In genomic region chr2:169108037-169108436, GRCm38 (mm10) we compare ENCODE assay signal across 9 mouse cellular contexts.
DNase-seq lines count a peak whose midpoint lies in the region; ATAC-seq and TF ChIP-seq lines count a peak whose summit lies in the region.
"Had no signal": no experiment of that assay in that cellular context is flagged by ENCODE, and none has a peak within 500 bp of the region (broad histone marks: within the 10 kb centered on the region; RNA-seq: fewer than 3 reads in every experiment).

No protein-coding gene starts in this region.

- TF ChIP-seq CTCF in hindbrain, postnatal 0 days (IDR thresholded peaks at IDR 0.05; ENCODE audit: low read depth): peak; percentile 81
- TF ChIP-seq CTCF in ES-Bruce4 (IDR thresholded peaks at IDR 0.05; ENCODE audit: low read depth, low read length) (peak; percentile 96), Patski (IDR thresholded peaks at IDR 0.05) (peak; percentile 49)
- TF ChIP-seq CTCF in embryonic fibroblast, embryonic 13.5 days (IDR thresholded peaks at IDR 0.05; ENCODE audit: borderline replicate concordance, insufficient read depth, low read length): peak; percentile 69; the same call in 1 of the 2 replicates
- TF ChIP-seq CTCF in testis, adult 2 months (IDR thresholded peaks at IDR 0.05; ENCODE audit: control insufficient read depth, insufficient read depth, insufficient replicate concordance, low read depth, low read length): peak; percentile 96

- WGBS in hindbrain, postnatal 0 days: 46% methylated on average over 10 of the region's 10 CpGs
- 49% methylated on average over 10 of the region's 10 CpGs for WGBS in hindbrain, embryonic 16.5 days
- WGBS in limb, embryonic 11.5 days: 39% methylated on average over 10 of the region's 10 CpGs

- ATAC-seq in hindbrain, postnatal 0 days: no peak
- ATAC-seq in hindbrain, embryonic 16.5 days: no peak
- ATAC-seq in Patski: no peak
- no peak for ATAC-seq in limb, embryonic 11.5 days (ENCODE audit: insufficient number of reproducible peaks, low FRiP score, low TSS enrichment, low read depth)

- in situ Hi-C loops in Patski (cut with MboI; ENCODE audit: low pct_unique_long_range_greater_than_20kb): no loop called here

- no peak overlapping the region for H3K9ac ChIP-seq in hindbrain, postnatal 0 days (replicated peaks; ENCODE audit: low read length)
- H3K9ac ChIP-seq in hindbrain, embryonic 16.5 days (ENCODE audit: low read depth, low read length): no peak overlapping the region
- H3K9ac ChIP-seq in ES-Bruce4 (ENCODE audit: low read depth, poor library complexity, severe bottlenecking): no peak overlapping the region
- no peak overlapping the region for H3K9ac ChIP-seq in limb, embryonic 11.5 days (ENCODE audit: low read length)
- H3K9ac ChIP-seq: neural tube, embryonic 12.5 days had no signal

- H3K4me3 ChIP-seq in hindbrain, postnatal 0 days (ENCODE audit: low read length): no peak overlapping the region
- H3K4me3 ChIP-seq in hindbrain, embryonic 16.5 days (ENCODE audit: low read length): no peak overlapping the region
- H3K4me3 ChIP-seq in ES-Bruce4 (ENCODE audit: low read depth, low read length): no peak overlapping the region
- no peak overlapping the region for H3K4me3 ChIP-seq in embryonic fibroblast, embryonic 13.5 days (ENCODE audit: insufficient read depth, low read length)
- no peak overlapping the region for H3K4me3 ChIP-seq in limb, embryonic 11.5 days (ENCODE audit: low read depth, low read length)
- H3K4me3 ChIP-seq in testis, adult 2 months (ENCODE audit: control insufficient read depth, low read depth, low read length): no peak overlapping the region
- H3K4me3 ChIP-seq: neural tube, embryonic 12.5 days had no signal

- no peak overlapping the region for H3K4me2 ChIP-seq in hindbrain, postnatal 0 days (ENCODE audit: low read depth, low read length)
- no peak overlapping the region for H3K4me2 ChIP-seq in hindbrain, embryonic 16.5 days (ENCODE audit: low read length)
- no peak overlapping the region for H3K4me2 ChIP-seq in limb, embryonic 11.5 days (ENCODE audit: low read depth, severe bottlenecking)
- H3K4me2 ChIP-seq: neural tube, embryonic 12.5 days had no signal

- H3K27ac ChIP-seq in hindbrain, postnatal 0 days: no peak overlapping the region
- no peak overlapping the region for H3K27ac ChIP-seq in hindbrain, embryonic 16.5 days (ENCODE audit: low read depth, low read length)
- H3K27ac ChIP-seq in ES-Bruce4 (ENCODE audit: insufficient read depth, low read length): no peak overlapping the region
- H3K27ac ChIP-seq in embryonic fibroblast, embryonic 13.5 days (ENCODE audit: insufficient read depth, low read length): no peak overlapping the region
- no peak overlapping the region for H3K27ac ChIP-seq in limb, embryonic 11.5 days (replicated peaks; ENCODE audit: low read depth, low read length)
- H3K27ac ChIP-seq in testis, adult 2 months (ENCODE audit: control insufficient read depth, insufficient read depth, low read depth, low read length): no peak overlapping the region
- H3K27ac ChIP-seq: neural tube, embryonic 12.5 days had no signal

- no peak for TF ChIP-seq EP300 in ES-Bruce4 (IDR thresholded peaks at IDR 0.05; ENCODE audit: insufficient read depth, low read depth, low read length)

- DNase-seq in hindbrain, postnatal 0 days (ENCODE audit: low spot score): peak; percentile 58
- DNase-seq in Patski (ENCODE audit: low read depth, low spot score): no peak
- peak; percentile 80 for DNase-seq in limb, embryonic 11.5 days (ENCODE audit: low spot score)
- no peak for DNase-seq in cerebellum, adult 11 months

- H3K9me3 ChIP-seq in hindbrain, postnatal 0 days (ENCODE audit: low read length): no peaks in the 10 kb centered on the region
- peaks cover 2% of the 10 kb centered on the region; the same call in 1 of the 2 replicates for H3K9me3 ChIP-seq in hindbrain, embryonic 16.5 days (ENCODE audit: control insufficient read depth, low read length)
- H3K9me3 ChIP-seq in ES-Bruce4 (replicated peaks; ENCODE audit: control insufficient read depth, insufficient read depth, low read length, poor library complexity, severe bottlenecking): no peaks in the 10 kb centered on the region
- H3K9me3 ChIP-seq in limb, embryonic 11.5 days (ENCODE audit: control insufficient read depth, low read length): peaks cover 2% of the 10 kb centered on the region; the same call in 1 of the 2 replicates

- H3K27me3 ChIP-seq in hindbrain, postnatal 0 days (ENCODE audit: insufficient read depth, low read length): no peaks in the 10 kb centered on the region
- H3K27me3 ChIP-seq in hindbrain, embryonic 16.5 days (replicated peaks; ENCODE audit: control insufficient read depth, insufficient read depth, low read length): no peaks in the 10 kb centered on the region
- H3K27me3 ChIP-seq in ES-Bruce4 (ENCODE audit: control insufficient read depth, insufficient read depth, low read length, poor library complexity, severe bottlenecking) (no peaks in the 10 kb centered on the region), Patski (no peaks in the 10 kb centered on the region)
- no peaks in the 10 kb centered on the region for H3K27me3 ChIP-seq in limb, embryonic 11.5 days (ENCODE audit: control insufficient read depth, insufficient read depth, low read length)
- H3K27me3 ChIP-seq in testis, adult 2 months (ENCODE audit: control insufficient read depth, insufficient read depth, low read length): no peaks in the 10 kb centered on the region
- H3K27me3 ChIP-seq: neural tube, embryonic 12.5 days had no signal

- CTCF ChIA-PET in Patski (lab: Charles Lee): interaction anchor here (1.4 kb wide), 1 partner anchor 9 kb away, joined by 6 read pairs; no protein-coding TSS in a partner anchor

- H3K36me3 ChIP-seq in hindbrain, postnatal 0 days (ENCODE audit: insufficient read depth, low read length): no peaks in the 10 kb centered on the region
- H3K36me3 ChIP-seq in hindbrain, embryonic 16.5 days (ENCODE audit: control insufficient read depth, insufficient read depth, low read length): no peaks in the 10 kb centered on the region
- H3K36me3 ChIP-seq in ES-Bruce4 (ENCODE audit: control insufficient read depth, insufficient read depth, low read length, poor library complexity, severe bottlenecking): no peaks in the 10 kb centered on the region
- H3K36me3 ChIP-seq in limb, embryonic 11.5 days (ENCODE audit: control insufficient read depth, insufficient read depth, low read length): no peaks in the 10 kb centered on the region
- H3K36me3 ChIP-seq in testis, adult 2 months (ENCODE audit: control insufficient read depth, insufficient read depth, low read length): no peaks in the 10 kb centered on the region
- H3K36me3 ChIP-seq: neural tube, embryonic 12.5 days had no signal

- no peaks in the 10 kb centered on the region for H3K4me1 ChIP-seq in hindbrain, postnatal 0 days (ENCODE audit: insufficient read depth, low read length)
- no peaks in the 10 kb centered on the region for H3K4me1 ChIP-seq in hindbrain, embryonic 16.5 days (ENCODE audit: control insufficient read depth, insufficient read depth, low read depth, low read length)
- H3K4me1 ChIP-seq in ES-Bruce4 (ENCODE audit: control insufficient read depth, insufficient read depth, low read length): peaks cover 5% of the 10 kb centered on the region
- no peaks in the 10 kb centered on the region for H3K4me1 ChIP-seq in embryonic fibroblast, embryonic 13.5 days (ENCODE audit: control insufficient read depth, insufficient read depth, low read length)
- no peaks in the 10 kb centered on the region for H3K4me1 ChIP-seq in limb, embryonic 11.5 days (ENCODE audit: control insufficient read depth, insufficient read depth, low read length)
- no peaks in the 10 kb centered on the region for H3K4me1 ChIP-seq in testis, adult 2 months (ENCODE audit: control insufficient read depth, insufficient read depth, low read length)
- H3K4me1 ChIP-seq: neural tube, embryonic 12.5 days had no signal

- POLR2A ChIA-PET in Patski (lab: Charles Lee): no interaction called here

- no peak for TF ChIP-seq POLR2A in ES-Bruce4 (IDR thresholded peaks at IDR 0.05; ENCODE audit: insufficient read depth, low read length)
- no peak for TF ChIP-seq POLR2A in embryonic fibroblast, embryonic 13.5 days (IDR thresholded peaks at IDR 0.05; ENCODE audit: low read depth, low read length)
- no peak for TF ChIP-seq POLR2A in testis, adult 2 months (IDR thresholded peaks at IDR 0.05; ENCODE audit: control insufficient read depth, low read depth, low read length)

Comparison
In these comparisons a context has a peak if more than half of its experiments do, and no peak if none do; other contexts are left out.
1. DNase-seq: peak in hindbrain, postnatal 0 days (single experiment) and limb, embryonic 11.5 days (single experiment); none in Patski (single experiment) and cerebellum, adult 11 months (single experiment).
2. Peak in every context shown above with its lines, with median percentiles within 50 percentile points of each other: CTCF ChIP-seq.